Mouse (Mus musculus) cerebral cortex, adult 2 months (tissue): ENCODE data around the gene Hc.

Experiments used
- WGBS: fragments of 180-500 bp; shearing (Covaris S2); methylation state at CpG from one replicate; pipeline ENCODE4 v1.1.7; 2018; 5-methylcytosine and 5-hydroxymethylcytosine counted together

Gene Hc

DNA sequence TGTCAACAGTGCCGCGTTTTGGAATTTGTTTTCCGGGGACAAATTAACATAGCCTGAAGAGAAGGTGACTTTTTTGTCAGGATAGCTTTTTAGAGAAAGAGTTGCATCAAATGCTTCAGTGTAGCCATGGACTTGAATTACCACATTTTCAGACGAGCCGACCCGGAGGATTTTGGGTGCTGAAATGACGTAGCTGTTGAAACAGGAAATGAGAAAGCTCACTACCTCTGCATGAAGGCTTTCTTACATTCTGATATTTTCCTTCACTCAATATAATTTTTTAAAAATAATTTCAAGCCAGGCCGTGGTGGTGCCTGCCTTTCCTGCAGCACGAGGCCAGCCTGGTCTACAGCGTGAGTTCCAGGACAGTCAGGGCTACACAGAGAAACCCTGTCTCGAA lies 4.0 kb downstream of the Hc start:
- 90% methylated on average over 11 of the region's 11 CpGs for WGBS

DNA sequence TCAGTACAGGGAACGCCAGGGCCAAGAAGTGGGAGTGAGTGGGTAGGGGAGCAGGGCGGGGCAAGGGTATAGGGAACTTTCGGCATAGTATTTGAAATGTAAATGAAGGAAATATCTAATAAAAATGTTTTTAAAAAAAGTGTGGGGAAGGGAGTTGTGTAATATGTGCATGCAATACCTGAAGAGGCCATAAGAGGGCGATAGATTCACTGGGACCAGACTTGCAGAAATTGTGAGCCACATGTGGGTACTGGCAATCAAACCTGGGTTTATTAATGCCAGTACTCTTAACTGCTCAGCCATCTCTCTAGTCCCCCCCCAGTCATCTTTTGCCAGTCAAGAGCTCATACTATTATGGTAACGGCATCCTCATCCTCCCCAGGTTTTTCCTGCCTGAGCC lies 12.4 kb downstream of the Hc start:
- WGBS, result 42% methylated on average over 5 of the region's 5 CpGs

DNA sequence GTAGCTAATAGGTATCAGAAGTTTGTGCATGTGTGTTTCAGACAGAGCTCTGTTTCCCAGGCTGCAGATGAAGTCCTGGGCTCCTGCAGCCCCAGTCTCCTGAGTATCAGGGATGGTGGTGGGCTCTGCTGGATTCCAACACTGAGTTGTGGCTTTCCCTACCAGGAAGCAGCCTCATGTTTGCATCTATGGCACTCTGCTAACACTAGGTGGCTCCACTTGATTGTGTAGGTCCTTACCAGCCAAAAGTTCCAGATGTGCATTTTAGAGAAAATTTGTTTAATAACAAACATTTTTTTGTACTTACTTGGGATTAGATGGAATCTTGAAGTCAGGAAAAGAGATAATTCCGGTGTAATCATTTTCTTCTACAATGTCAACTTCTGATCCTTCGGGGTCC lies 16.3 kb downstream of the Hc start:
- WGBS, result 75% methylated on average over 2 of the region's 2 CpGs

DNA sequence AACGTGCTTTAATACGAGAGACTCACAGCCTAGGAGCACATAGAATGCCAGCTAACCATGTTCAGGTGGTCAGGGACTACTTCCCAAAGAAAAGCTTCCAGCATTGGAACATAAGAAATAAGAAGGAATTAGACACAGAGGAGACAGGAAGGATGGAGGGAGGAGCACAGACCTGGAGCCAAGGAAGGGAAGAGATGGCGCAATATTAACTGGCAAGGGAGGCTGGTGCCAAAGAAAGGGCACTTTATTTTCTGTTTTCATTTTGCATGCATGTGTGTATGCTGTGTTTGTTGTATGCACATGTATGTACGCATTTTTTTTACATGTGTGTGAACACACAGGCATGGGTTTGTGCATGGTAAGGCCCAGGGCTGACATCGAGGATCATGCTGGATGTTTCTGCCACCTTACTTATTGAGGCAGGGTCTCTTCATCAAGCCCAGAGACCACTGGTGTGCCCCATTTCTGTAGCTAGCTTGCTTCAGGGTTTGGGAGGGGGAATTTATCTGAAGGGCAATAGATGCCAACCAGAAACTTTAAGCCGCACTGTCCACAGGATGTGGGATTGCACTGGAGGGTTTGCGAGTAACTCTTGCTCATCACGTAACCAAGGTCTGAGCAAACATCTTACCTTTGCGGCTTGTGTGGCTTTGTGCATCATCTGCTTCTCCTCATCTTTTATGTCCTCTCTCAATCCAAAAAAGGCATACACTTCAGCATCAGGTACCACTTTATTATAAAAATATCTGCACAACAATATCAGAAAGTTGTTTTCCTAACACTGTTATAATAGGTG lies 22.5 kb downstream of the Hc start:
- WGBS, result 94% methylated on average over 9 of the region's 9 CpGs

DNA sequence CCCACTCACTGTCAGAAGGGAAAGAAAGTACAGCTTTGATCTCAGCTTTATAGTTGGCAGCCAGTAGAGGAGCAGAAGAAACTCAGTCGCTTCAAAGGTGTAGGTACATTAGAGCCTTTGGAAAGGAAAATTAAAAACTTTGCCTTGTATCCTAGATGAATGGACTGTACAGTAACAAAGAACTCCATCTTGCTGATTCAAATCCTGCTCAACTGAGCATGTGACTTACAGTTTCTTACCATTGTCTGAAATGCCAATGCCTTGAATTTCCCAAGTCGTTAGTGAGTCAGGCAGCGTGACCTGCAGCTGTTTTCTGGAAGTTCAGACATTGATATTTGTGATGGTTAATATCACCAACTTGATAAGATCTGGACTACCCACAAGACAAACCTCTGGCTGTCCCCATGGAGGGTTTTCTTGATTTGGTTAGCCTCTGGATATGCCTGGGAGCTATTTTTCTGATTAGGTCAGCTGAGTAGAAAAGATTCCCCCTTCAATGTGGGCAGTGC lies 36.5 kb downstream of the Hc start:
- WGBS, result 60% methylated on average over 3 of the region's 3 CpGs

DNA sequence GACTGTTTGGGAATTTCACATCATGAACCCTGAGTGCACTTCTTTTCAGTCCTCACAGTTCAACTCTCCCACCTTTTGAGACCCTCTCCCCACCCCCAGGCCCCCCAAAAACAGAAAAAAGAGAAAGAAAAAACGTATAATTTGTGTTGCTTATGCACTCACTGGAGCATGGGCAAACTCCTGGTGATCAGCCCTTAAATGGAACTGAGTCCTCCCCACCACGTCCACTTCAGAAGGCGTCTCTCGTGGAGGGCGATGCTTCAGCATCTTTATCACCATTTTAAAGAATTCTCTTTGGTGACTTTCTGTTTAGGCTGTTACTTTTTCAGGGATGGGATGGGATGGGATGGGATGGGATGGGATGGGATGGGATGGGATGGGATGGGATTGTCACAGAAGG lies 39.4 kb downstream of the Hc start:
- 91% methylated on average over 5 of the region's 5 CpGs for WGBS

DNA sequence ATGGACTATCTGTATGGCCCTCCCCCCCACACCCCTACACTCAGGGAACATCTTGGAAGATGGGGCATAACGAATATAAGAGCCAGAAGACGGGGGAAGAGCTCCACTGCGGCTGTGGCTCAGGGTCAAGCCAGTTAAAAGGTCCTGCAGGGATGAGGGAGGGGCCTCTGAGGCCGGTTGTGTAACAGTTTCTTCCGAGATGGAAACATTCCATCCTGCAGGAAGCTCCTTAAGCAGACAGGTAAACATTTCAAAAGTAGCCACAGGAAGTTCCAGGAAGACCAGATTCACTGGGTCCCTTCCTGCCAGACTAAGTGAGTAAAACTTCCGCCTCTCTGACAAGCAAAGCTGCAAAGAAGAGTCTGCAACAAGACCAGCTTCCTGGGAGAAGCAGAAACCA lies 45.4 kb downstream of the Hc start:
- 60% methylated on average over 6 of the region's 6 CpGs for WGBS

DNA sequence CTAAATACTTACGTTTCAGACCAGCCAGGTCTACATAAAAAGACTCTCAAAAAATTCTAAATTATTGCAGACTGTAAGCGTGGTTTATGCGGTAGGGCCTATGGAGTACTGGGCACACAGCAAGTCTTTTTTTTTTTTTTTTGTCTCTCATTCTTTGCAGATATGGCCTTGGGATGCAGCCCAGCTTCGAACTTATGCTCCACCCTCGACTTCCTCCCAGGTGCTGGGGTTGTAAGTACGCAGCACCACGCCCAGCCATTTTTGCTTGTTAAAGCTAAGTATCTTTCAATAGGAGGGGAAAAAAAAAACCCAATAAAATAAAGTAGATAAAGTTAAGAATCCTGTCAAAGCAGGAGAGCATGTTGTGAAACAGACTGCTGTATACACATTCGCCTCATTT lies 49.6 kb downstream of the Hc start:
- 90% methylated on average over 8 of the region's 8 CpGs for WGBS

DNA sequence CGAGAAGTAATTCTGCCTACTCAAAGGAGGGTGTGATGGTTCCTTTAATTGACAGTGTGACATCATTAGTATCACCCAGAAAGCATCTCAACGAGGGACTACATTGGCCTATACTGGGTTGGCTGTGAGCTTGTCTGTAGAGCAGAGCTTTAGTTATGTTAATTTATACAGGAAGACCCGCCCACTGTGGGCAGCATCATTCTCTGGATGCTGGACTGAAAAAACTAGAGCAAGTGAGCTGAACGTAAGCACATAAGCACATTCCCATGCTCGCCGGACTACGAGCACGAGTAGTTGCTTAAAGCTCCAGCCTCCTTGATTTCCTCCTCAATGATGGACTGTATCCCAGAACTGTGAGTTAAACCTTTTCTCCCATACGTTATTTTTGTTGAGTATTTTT lies 62.3 kb downstream of the Hc start:
- WGBS, result 53% methylated on average over 9 of the region's 9 CpGs

DNA sequence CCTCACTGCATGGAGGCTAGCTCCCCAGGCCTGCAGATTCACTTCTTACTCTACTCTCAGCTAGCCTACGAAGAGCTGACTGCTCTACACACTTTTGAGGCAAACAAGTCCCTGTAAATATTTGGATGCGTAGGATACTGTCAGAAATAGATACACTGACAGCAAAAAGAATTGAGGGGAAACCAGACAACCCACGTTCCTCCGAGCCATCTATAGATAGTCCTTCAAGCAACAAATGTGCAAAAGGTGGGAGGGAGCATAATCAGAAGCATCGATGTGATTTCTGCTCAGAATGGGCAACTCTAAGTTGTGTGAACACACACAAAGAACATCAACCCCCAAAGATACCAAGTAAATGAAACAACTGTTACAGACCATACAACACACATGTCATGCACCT lies 64.7 kb downstream of the Hc start:
- 62% methylated on average over 5 of the region's 5 CpGs for WGBS

DNA sequence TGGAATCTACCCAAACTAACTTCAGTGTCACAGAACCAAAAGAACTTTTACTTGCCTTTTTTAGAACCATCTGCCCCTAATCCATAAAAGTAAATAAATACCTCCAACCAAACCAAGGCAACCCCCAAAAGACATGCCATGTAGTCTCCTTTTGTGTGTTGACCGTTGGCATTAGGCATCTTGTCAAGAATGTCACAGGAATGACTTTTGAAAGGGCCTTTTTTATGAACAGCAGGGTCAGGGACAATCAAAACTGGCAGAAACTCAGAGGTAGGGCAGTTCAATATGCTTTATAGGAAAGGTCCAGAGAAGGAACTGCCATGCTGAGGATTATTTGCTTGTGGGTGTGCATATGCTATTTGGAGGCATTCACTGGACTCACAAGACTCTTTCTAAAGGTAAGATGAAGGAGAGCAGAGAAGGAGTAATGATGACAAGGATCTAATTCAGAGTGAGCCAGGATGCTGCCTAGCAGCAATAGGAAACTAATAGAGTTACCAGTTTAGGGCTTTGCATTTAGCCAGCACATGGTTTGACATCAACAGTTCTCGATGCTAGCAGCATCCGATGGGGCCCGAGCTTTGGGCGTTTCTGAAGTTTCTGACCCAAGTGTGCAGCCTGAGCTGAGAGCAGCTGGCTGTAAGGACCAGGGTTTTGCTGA lies 67.4 kb downstream of the Hc start:
- 59% methylated on average over 5 of the region's 5 CpGs for WGBS

DNA sequence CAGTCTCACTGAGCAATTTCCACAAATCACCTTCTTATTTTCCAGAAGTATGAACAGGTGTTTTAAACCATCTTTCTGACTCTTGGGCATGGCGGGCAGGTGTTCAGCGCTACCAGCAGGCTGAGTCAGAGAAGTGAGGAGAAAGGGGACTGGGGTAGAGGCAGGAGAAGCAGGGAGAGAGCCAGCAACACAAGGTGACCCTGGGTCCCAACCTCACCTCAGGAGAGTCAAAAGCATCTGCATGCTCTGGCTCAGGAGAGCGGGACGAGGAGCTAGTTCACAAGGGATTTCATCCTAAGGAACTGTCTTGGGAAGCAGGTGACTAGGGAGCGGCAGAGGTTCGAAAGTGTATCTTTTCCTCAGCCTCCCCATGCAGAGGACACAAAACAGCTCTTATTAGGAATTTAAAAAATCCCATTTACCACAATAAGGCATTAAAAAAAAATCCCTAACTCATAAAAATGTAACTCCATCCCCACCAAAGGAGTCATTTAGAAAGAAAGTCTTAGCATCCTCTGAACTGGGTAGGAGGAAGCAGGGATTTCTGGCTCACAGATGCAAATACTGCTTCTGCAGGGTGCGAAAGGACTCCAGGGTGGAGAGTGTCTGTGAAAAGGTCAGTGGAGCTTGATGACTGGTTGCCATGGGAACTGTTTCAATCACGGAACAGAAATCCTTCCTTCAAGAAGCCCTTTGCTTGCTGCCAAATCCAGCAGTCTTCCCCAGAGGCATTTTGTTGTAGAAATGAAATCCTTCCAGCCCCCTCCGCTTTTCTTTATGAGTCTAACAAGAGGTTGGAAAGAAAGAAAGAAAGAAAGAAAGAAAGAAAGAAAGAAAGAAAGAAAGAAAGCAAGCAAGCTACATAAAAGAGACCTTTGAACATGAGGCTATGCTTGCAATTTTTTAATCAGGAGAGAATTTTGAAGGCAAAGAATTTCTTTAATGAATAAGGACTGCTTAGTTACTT lies 68.2 kb downstream of the Hc start:
- WGBS, result 43% methylated on average over 9 of the region's 9 CpGs

DNA sequence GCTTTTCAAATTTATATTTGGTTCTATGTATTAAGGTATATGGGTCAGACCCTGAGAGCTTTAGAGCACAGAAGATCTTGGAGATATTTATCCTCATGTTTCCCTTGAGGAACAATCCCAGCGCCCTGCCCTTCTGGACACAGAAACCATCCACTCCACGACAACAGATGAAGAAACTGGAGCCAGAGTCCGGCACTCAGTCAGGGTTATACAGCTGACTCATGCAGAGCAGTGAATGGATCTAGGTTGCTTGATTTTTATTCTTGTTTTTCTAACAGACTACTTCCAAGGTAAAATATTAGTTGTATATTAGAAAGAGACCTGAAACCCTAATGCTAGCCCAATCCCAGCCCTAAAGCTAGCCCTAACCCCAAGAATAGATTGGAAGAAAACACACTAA lies 69.3 kb downstream of the Hc start:
- 81% methylated on average over 3 of the region's 3 CpGs for WGBS

DNA sequence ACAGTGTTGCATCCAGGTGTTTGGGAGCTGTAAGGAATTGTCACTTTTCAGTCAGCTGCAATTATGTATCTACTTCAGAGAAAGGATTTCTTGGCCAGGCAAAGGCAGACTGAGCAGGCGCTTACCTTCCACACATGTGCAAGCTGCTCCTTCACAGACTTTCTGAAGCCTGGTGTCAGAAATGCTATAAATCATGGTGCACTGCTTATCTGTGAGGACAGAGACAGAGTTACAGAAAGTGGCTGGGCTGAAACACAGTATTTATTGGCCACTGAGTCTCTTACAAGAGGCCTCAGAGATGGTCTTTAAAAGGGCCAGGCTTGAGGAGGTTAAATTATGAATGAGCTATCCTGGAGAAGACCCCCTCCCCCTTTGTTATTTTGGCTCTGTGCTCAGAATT lies 71.5 kb downstream of the Hc start:
- WGBS, result 95% methylated on average over 1 of the region's 1 CpGs

DNA sequence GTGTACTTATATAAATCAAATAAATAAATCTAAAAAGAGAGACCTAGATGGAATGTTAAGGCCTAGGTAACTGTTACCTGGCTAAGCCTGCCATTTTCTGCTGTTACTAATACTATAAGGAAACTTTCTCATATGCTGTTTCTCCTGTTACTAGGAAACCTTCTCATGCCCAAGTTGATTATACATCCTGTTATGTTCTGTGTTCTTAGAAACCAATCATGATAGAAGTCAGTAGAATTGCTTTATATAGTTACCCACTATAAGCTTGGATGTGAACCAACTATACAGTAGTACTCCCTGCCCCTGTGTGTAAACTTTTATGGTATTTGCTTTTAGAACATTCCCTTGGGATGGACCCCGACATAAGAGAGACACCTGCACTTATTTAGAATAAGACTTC lies 73.6 kb downstream of the Hc start:
- 89% methylated on average over 1 of the region's 1 CpGs for WGBS

DNA sequence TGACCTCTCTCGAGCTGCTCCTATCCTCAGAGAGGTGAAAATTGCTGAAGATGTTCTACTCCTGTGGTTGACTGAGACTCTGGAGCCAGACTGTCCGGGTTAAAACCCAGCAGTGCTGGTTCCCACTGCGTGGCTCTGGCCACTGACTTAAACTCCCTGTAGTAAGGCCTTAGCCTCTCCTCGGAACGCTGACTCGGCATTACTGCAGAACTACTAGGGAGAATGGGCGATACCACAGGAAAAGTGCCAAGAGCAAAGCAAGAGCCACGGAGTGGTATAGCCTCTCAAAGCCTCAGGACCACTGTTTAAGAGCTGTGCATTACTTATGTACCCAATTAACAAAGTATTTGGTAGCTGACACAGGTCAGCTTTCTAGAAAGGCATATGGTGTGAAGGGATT lies 76.4 kb downstream of the Hc start:
- WGBS, result 90% methylated on average over 8 of the region's 8 CpGs

DNA sequence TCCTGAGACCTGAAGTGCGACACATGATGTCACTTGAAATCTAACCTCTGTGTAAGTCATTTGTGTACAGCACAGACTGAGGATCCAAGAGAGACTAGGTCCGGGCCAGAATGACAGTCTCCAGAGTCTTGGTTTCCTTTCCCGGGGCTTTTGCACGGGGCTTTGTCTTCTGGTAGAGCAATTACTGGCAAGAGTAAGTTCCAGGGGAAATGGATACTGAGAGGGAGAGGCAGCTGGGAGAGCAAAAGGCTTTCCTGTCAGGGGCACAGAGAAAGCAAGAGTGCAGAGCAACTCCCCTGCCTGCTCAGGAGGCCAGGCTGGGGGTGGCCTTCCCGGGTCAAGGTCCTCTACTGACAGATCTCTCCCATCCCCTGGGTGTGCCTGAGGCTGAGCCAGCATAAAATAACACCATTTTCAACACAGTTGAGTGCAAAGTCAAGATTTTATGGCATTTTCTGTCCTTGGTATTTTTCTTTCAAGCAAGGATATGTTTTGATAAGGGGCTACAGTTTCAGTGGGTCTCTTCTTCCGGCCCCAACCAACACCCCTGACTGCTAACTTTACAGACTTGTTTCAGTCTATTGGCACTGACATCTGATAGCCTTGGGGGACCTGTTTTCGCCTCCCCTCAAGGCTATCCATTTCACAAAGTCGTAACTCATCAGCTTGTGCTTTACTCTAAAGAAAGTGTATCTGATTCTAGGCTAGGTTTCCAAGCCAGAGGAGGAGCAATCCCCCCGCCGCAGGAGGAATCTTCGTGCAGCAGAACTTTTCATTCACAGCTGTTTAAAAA lies 78.1 kb downstream of the Hc start:
- WGBS, result 69% methylated on average over 11 of the region's 11 CpGs

DNA sequence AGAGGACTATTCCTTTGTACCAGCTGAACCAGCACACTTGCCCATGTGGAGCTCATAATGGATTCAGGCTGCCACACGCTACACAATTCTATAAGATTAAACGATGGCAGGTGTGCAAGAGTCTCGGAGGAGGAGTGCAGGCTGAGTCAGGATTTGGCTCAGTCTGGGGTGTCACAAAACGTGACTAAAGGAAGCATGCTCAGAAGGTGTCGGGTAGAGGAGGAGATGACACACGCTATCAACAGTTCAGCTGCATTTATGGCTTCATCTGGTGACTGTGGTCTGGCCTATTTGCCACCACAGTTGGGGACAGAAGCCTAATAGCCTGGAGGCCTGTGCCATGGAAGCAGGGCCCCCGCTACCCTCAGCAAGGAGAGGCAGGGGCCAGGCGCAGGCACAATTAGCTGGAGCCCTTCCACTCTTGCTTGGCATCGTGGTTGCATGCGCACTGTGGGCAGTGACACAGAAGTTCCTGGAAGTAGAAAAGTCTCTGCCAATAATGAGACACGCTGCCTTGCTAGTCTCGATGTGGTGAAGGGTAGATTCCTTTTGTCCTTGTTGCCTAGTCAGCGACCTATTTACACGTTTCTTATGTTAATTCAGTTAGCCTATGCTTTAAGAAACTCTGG lies 79.0 kb downstream of the Hc start:
- 49% methylated on average over 14 of the region's 14 CpGs for WGBS

DNA sequence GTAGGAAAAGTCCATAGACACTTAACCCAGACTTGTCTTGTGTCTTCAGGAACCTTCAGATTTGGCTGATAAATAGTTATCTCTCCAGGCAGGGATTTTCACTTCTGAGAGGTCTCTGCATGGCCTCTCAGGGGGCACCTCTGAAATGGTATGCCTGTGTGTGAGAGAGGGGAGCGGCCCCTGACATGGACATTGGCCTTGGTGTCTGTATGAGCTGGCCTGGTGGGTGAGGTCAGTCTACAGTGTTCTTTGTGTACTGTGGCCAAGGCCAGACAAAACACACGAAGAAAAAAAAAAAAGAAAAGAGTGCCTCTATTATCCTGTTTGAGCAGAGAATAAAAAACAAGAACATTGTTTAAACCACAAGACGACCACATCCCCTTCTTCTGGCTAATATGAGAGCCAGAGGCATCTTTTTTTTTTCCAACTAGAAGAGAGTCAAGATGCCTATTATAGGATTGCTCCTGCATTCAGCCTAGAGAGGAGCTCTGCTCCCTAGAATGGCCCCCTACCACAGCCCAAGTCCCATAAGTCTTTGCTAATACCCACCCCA lies 81.7 kb downstream of the Hc start:
- 70% methylated on average over 3 of the region's 3 CpGs for WGBS

DNA sequence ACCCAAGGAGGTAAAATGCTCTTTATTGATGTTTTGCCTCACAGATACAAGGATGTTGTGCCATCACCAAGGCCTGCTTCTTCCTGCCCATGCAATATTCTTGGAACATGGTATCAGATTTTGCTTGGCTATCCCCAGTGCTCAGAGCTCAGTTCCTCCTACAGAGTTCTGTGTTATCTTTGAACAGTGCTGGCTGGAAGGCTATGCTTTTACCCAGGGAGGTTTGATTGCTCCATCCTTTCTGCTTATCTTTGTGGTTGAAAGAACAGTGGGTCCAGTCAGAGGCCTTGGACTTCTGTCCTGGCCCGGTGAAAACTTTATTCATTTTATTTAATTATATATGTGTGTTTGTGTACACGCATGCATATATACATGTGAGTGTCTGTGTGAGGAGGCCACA lies 83.0 kb downstream of the Hc start:
- WGBS, result 97% methylated on average over 2 of the region's 2 CpGs
